In genomic region chr15:79696508-79696907, GRCm38 (mm10) we compare ENCODE assay signal across 16 mouse cellular contexts. TPM values are rescaled to one million over a fixed set of nuclear protein-coding genes. Genes with fewer than 3 reads are reported as not detected.
DNase-seq lines count a peak whose midpoint lies in the region; ATAC-seq lines count a peak whose summit lies in the region.
"Had no signal": no experiment of that assay in that cellular context is flagged by ENCODE, and none has a peak within 500 bp of the region (broad histone marks: within the 10 kb centered on the region; RNA-seq: fewer than 3 reads in every experiment).

No protein-coding gene starts in this region.

- DNase-seq in neural tube, embryonic 10.5 days (ENCODE audit: extremely low spot score, low spot score) = no peak
- DNase-seq in liver, embryonic 11.5 days (ENCODE audit: low spot score) = no peak
- DNase-seq in adrenal gland, postnatal 4 days (ENCODE audit: low spot score in 2 of 2) = no peak
- DNase-seq in spleen, adult 18-20 months = no peak
- DNase-seq: adrenal gland, postnatal 10 days; B cell, adult 2 months; heart, postnatal 10 days; lung, postnatal 14 days; thymus, adult 18-20 months had no signal

- no peaks in the 10 kb centered on the region for H3K9me3 ChIP-seq in hindbrain, embryonic 13.5 days
- H3K9me3 ChIP-seq in hindbrain, embryonic 16.5 days (ENCODE audit: control insufficient read depth, low read length) = no peaks in the 10 kb centered on the region
- H3K9me3 ChIP-seq in neural tube, embryonic 13.5 days = no peaks in the 10 kb centered on the region
- no peaks in the 10 kb centered on the region for H3K9me3 ChIP-seq in liver, embryonic 11.5 days (ENCODE audit: control insufficient read depth, low read length)
- H3K9me3 ChIP-seq: heart, embryonic 10.5 days; megakaryocyte, embryonic 14.5 days; midbrain, embryonic 15.5 days had no signal

- H3K4me1 ChIP-seq in hindbrain, embryonic 13.5 days (replicated peaks) = peaks cover 41% of the 10 kb centered on the region
- H3K4me1 ChIP-seq in hindbrain, embryonic 16.5 days (ENCODE audit: control insufficient read depth, insufficient read depth, low read depth, low read length) = peaks cover 19% of the 10 kb centered on the region
- peaks cover 40% of the 10 kb centered on the region for H3K4me1 ChIP-seq in neural tube, embryonic 13.5 days (replicated peaks)
- peaks cover 58% of the 10 kb centered on the region for H3K4me1 ChIP-seq in liver, embryonic 11.5 days (replicated peaks; ENCODE audit: control insufficient read depth, insufficient read depth, low read length)

- H3K4me2 ChIP-seq in hindbrain, embryonic 13.5 days = no peak overlapping the region
- H3K4me2 ChIP-seq in hindbrain, embryonic 16.5 days (ENCODE audit: low read length) = no peak overlapping the region
- no peak overlapping the region for H3K4me2 ChIP-seq in neural tube, embryonic 13.5 days
- peak overlapping the region; percentile 91 for H3K4me2 ChIP-seq in liver, embryonic 11.5 days
- H3K4me2 ChIP-seq: midbrain, embryonic 15.5 days had no signal

- no peaks in the 10 kb centered on the region for H3K27me3 ChIP-seq in hindbrain, embryonic 13.5 days
- H3K27me3 ChIP-seq in hindbrain, embryonic 16.5 days (replicated peaks; ENCODE audit: control insufficient read depth, insufficient read depth, low read length) = no peaks in the 10 kb centered on the region
- no peaks in the 10 kb centered on the region for H3K27me3 ChIP-seq in neural tube, embryonic 13.5 days
- H3K27me3 ChIP-seq in liver, embryonic 11.5 days (replicated peaks; ENCODE audit: control insufficient read depth, insufficient read depth, low read length) = no peaks in the 10 kb centered on the region
- H3K27me3 ChIP-seq: megakaryocyte, embryonic 14.5 days; midbrain, embryonic 15.5 days had no signal

- WGBS in hindbrain, embryonic 13.5 days = 96% methylated on average over 2 of the region's 2 CpGs
- 89% methylated on average over 2 of the region's 2 CpGs for WGBS in hindbrain, embryonic 16.5 days
- WGBS in neural tube, embryonic 13.5 days = 91% methylated on average over 2 of the region's 2 CpGs
- WGBS in liver, embryonic 11.5 days = 88% methylated on average over 2 of the region's 2 CpGs

- H3K27ac ChIP-seq in hindbrain, embryonic 13.5 days = peak overlapping the region; percentile 78; the same call in 1 of the 2 replicates
- no peak overlapping the region for H3K27ac ChIP-seq in hindbrain, embryonic 16.5 days (ENCODE audit: low read depth, low read length)
- H3K27ac ChIP-seq in neural tube, embryonic 13.5 days (replicated peaks) = peak overlapping the region; percentile 61; the same call in 1 of the 2 replicates
- H3K27ac ChIP-seq in liver, embryonic 11.5 days (ENCODE audit: low read depth, low read length) = no peak overlapping the region; the same call in 1 of the 2 replicates

- H3K36me3 ChIP-seq in hindbrain, embryonic 13.5 days = peaks cover 18% of the 10 kb centered on the region; the same call in 1 of the 2 replicates
- H3K36me3 ChIP-seq in hindbrain, embryonic 16.5 days (ENCODE audit: control insufficient read depth, insufficient read depth, low read length) = no peaks in the 10 kb centered on the region
- H3K36me3 ChIP-seq in neural tube, embryonic 13.5 days = no peaks in the 10 kb centered on the region; the same call in 1 of the 2 replicates
- peaks cover 9% of the 10 kb centered on the region; the same call in 1 of the 2 replicates for H3K36me3 ChIP-seq in liver, embryonic 11.5 days (ENCODE audit: control insufficient read depth, insufficient read depth, low read length)
- H3K36me3 ChIP-seq: midbrain, embryonic 15.5 days had no signal

- H3K4me3 ChIP-seq in hindbrain, embryonic 13.5 days = no peak overlapping the region
- H3K4me3 ChIP-seq in hindbrain, embryonic 16.5 days (ENCODE audit: low read length) = no peak overlapping the region
- no peak overlapping the region for H3K4me3 ChIP-seq in neural tube, embryonic 13.5 days
- no peak overlapping the region for H3K4me3 ChIP-seq in liver, embryonic 11.5 days (ENCODE audit: low read depth, low read length)
- H3K4me3 ChIP-seq: erythroblast, embryonic 14.5 days; heart, embryonic 10.5 days; megakaryocyte, embryonic 14.5 days; midbrain, embryonic 15.5 days had no signal

- H3K9ac ChIP-seq in hindbrain, embryonic 13.5 days = no peak overlapping the region
- H3K9ac ChIP-seq in hindbrain, embryonic 16.5 days (ENCODE audit: low read depth, low read length) = no peak overlapping the region
- H3K9ac ChIP-seq in neural tube, embryonic 13.5 days = no peak overlapping the region
- no peak overlapping the region for H3K9ac ChIP-seq in liver, embryonic 11.5 days (ENCODE audit: low read depth, low read length)
- H3K9ac ChIP-seq: midbrain, embryonic 15.5 days had no signal

- ATAC-seq in hindbrain, embryonic 13.5 days (ENCODE audit: low FRiP score) = no peak
- no peak for ATAC-seq in hindbrain, embryonic 16.5 days
- no peak for ATAC-seq in neural tube, embryonic 13.5 days (ENCODE audit: low read depth)
- no peak for ATAC-seq in liver, embryonic 11.5 days (replicated peaks; ENCODE audit: low FRiP score)
- ATAC-seq: midbrain, embryonic 15.5 days had no signal

RNA-seq across cellular contexts. Expression of gene Gtpbp1, which starts 5.9 kb away (rescaled TPM):
- polyA plus RNA-seq in hindbrain, embryonic 13.5 days (2015; fragmentation: Nextera tagmentation; extraction: Ambion mirVana) = 44.8 and 45.2 TPM in 2 replicates
- polyA plus RNA-seq in hindbrain, embryonic 16.5 days (2015; fragmentation: Nextera tagmentation; extraction: Ambion mirVana) = 46.0 and 51.5 TPM in 2 replicates
- polyA plus RNA-seq in neural tube, embryonic 13.5 days (2015; fragmentation: Nextera tagmentation; extraction: Ambion mirVana) = 38.1 and 40.9 TPM in 2 replicates
- 58.8 and 61.8 TPM in 2 replicates for polyA plus RNA-seq in liver, embryonic 11.5 days (2014; fragmentation: Nextera tagmentation; extraction: Ambion mirVana)
- 10 to 100 TPM; 32.4 to 37.0 TPM for total RNA-seq in adrenal gland, postnatal 4 days (2021)

RNA-seq across cellular contexts. Expression of gene Josd1, which starts 8.8 kb away (rescaled TPM):
- polyA plus RNA-seq in hindbrain, embryonic 13.5 days (2015; fragmentation: Nextera tagmentation; extraction: Ambion mirVana) = 19.1 and 20.2 TPM in 2 replicates
- polyA plus RNA-seq in hindbrain, embryonic 16.5 days (2015; fragmentation: Nextera tagmentation; extraction: Ambion mirVana) = 19.1 and 21.5 TPM in 2 replicates
- 20.9 and 21.3 TPM in 2 replicates for polyA plus RNA-seq in neural tube, embryonic 13.5 days (2015; fragmentation: Nextera tagmentation; extraction: Ambion mirVana)
- 25.9 and 28.3 TPM in 2 replicates for polyA plus RNA-seq in liver, embryonic 11.5 days (2014; fragmentation: Nextera tagmentation; extraction: Ambion mirVana)
- total RNA-seq in adrenal gland, postnatal 4 days (2021) = 10 to 100 TPM; 29.3 to 33.5 TPM

RNA-seq across cellular contexts. Expression of gene Tomm22, which starts 25.8 kb away (rescaled TPM):
- polyA plus RNA-seq in hindbrain, embryonic 13.5 days (2015; fragmentation: Nextera tagmentation; extraction: Ambion mirVana) = 246 and 253 TPM in 2 replicates
- 220 and 251 TPM in 2 replicates for polyA plus RNA-seq in hindbrain, embryonic 16.5 days (2015; fragmentation: Nextera tagmentation; extraction: Ambion mirVana)
- polyA plus RNA-seq in neural tube, embryonic 13.5 days (2015; fragmentation: Nextera tagmentation; extraction: Ambion mirVana) = 263 and 294 TPM in 2 replicates
- polyA plus RNA-seq in liver, embryonic 11.5 days (2014; fragmentation: Nextera tagmentation; extraction: Ambion mirVana) = 306 and 326 TPM in 2 replicates
- 100 to 1,000 TPM; 150 to 153 TPM for total RNA-seq in adrenal gland, postnatal 4 days (2021)

RNA-seq across cellular contexts. Expression of gene Cby1, which starts 37.5 kb away (rescaled TPM):
- 84.2 and 85.8 TPM in 2 replicates for polyA plus RNA-seq in hindbrain, embryonic 13.5 days (2015; fragmentation: Nextera tagmentation; extraction: Ambion mirVana)
- 93.8 and 101 TPM in 2 replicates for polyA plus RNA-seq in hindbrain, embryonic 16.5 days (2015; fragmentation: Nextera tagmentation; extraction: Ambion mirVana)
- polyA plus RNA-seq in neural tube, embryonic 13.5 days (2015; fragmentation: Nextera tagmentation; extraction: Ambion mirVana) = 82.6 and 85.6 TPM in 2 replicates
- polyA plus RNA-seq in liver, embryonic 11.5 days (2014; fragmentation: Nextera tagmentation; extraction: Ambion mirVana) = 32.9 and 34.1 TPM in 2 replicates
- 10 to 100 TPM; 27.4 to 32.6 TPM for total RNA-seq in adrenal gland, postnatal 4 days (2021)

RNA-seq across cellular contexts. Expression of gene Fam227a, which starts 37.8 kb away (rescaled TPM):
- 5.4 and 5.6 TPM in 2 replicates for polyA plus RNA-seq in hindbrain, embryonic 13.5 days (2015; fragmentation: Nextera tagmentation; extraction: Ambion mirVana)
- 3.0 and 3.5 TPM in 2 replicates for polyA plus RNA-seq in hindbrain, embryonic 16.5 days (2015; fragmentation: Nextera tagmentation; extraction: Ambion mirVana)
- 5.3 and 6.2 TPM in 2 replicates for polyA plus RNA-seq in neural tube, embryonic 13.5 days (2015; fragmentation: Nextera tagmentation; extraction: Ambion mirVana)
- 0.32 and 0.74 TPM in 2 replicates for polyA plus RNA-seq in liver, embryonic 11.5 days (2014; fragmentation: Nextera tagmentation; extraction: Ambion mirVana)
- total RNA-seq in adrenal gland, postnatal 4 days (2021) = 1 to 10 TPM; 5.3 to 5.6 TPM
- polyA plus RNA-seq: erythroblast, embryonic 14.5 days had no signal

Comparison
In these comparisons a context has a peak if more than half of its experiments do, and no peak if none do; other contexts are left out.
1. H3K27ac ChIP-seq: peak in hindbrain, embryonic 13.5 days (single experiment) and neural tube, embryonic 13.5 days (single experiment); none in hindbrain, embryonic 16.5 days (single experiment) and liver, embryonic 11.5 days (single experiment).